Mouse (Mus musculus) megakaryocyte, embryonic 14.5 days (primary cell): Measurements from ENCODE around the gene Fbxw4.

ENCODE experiments used
- FLI1 ChIP-seq: IDR thresholded peaks from 2 replicates; pipeline ENCODE4 v1.6.1; 2012; ENCODE audit warnings: low read length, inconsistent platforms, mixed read lengths
- GATA1 ChIP-seq: IDR thresholded peaks from 3 replicates; pipeline ENCODE4 v1.6.1; 2012; ENCODE audit warnings: mixed read lengths, low read length, inconsistent platforms, borderline replicate concordance

GRCm38 (mm10) chr19:45628649-45629048, 31.5 kb downstream of the Fbxw4 start:
- TF ChIP-seq GATA1 (no peak), FLI1 (no peak)
